Mouse (Mus musculus) neural tube, embryonic 13.5 days (tissue): ENCODE data around the gene Arhgap31. TPM values are rescaled to one million over a fixed set of nuclear protein-coding genes. Genes with fewer than 3 reads are reported as not detected.

Source experiments
- ATAC-seq: fragments of 200-750 bp; cut with Nextera tagmentation; 2 replicates; pipeline ENCODE4 v1.8.0; 2017; ENCODE audit warnings: low read depth, mild to moderate bottlenecking, moderate TSS enrichment, moderate library complexity
- H3K27ac ChIP-seq: fragments of 300-500 bp; sonication (generic); replicated peaks from 2 replicates; pipeline ENCODE4 v1.5.1; 2015; ENCODE audit warnings: moderate library complexity, mild to moderate bottlenecking, inconsistent platforms
- H3K27me3 ChIP-seq: fragments of 300-500 bp; sonication (generic); 2 replicates; pipeline ENCODE4 v1.6.1; 2015; ENCODE audit warnings: mild to moderate bottlenecking, inconsistent platforms
- H3K36me3 ChIP-seq: fragments of 300-500 bp; sonication (generic); 2 replicates; pipeline ENCODE4 v1.6.1; 2015; ENCODE audit warnings: mild to moderate bottlenecking, inconsistent platforms
- H3K4me1 ChIP-seq: fragments of 300-500 bp; sonication (generic); replicated peaks from 2 replicates; pipeline ENCODE4 v1.6.1; 2015; ENCODE audit warnings: inconsistent platforms
- H3K4me2 ChIP-seq: fragments of 300-500 bp; sonication (generic); 2 replicates; pipeline ENCODE4 v1.6.1; 2015; ENCODE audit warnings: inconsistent platforms, mild to moderate bottlenecking, moderate library complexity
- H3K4me3 ChIP-seq: fragments of 300-500 bp; sonication (generic); 2 replicates; pipeline ENCODE4 v1.5.1; 2015; ENCODE audit warnings: mild to moderate bottlenecking, inconsistent platforms
- H3K9ac ChIP-seq: fragments of 300-500 bp; sonication (generic); 2 replicates; pipeline ENCODE4 v1.6.1; 2015; ENCODE audit warnings: moderate library complexity, mild to moderate bottlenecking, inconsistent platforms
- H3K9me3 ChIP-seq: fragments of 300-500 bp; sonication (generic); 2 replicates; pipeline ENCODE4 v1.6.1; 2016; ENCODE audit warnings: inconsistent platforms
- WGBS: fragments of 180-500 bp; shearing (Covaris S2); methylation state at CpG from one replicate; pipeline ENCODE4 v1.1.7; 2015; 5-methylcytosine and 5-hydroxymethylcytosine counted together
- polyA plus RNA-seq: library from polyadenylated mRNA; unstranded; fragments of >200 nt; fragmentation: Nextera tagmentation; extraction: Ambion mirVana; gene quantifications from 2 replicates; pipeline ENCODE4 v1.2.1, GENCODE M21; 2015

Gene Arhgap31
- polyA plus RNA-seq, 1 experiment from 2014 or later, result 5.8 TPM

- H3K27me3 ChIP-seq, result no peaks in the 10 kb centered on the region
- H3K4me3 ChIP-seq, result no peak overlapping the region
- H3K36me3 ChIP-seq, result no peaks in the 10 kb centered on the region
- H3K4me2 ChIP-seq, result no peak overlapping the region
- WGBS, result 93% methylated on average over 6 of the region's 6 CpGs
- ATAC-seq, result no peak
- peaks cover 32% of the 10 kb centered on the region for H3K4me1 ChIP-seq
- H3K9ac ChIP-seq, result no peak overlapping the region
- H3K27ac ChIP-seq, result no peak overlapping the region
- H3K9me3 ChIP-seq, result no peaks in the 10 kb centered on the region
These were observed 35.9 kb downstream of the Arhgap31 start for GRCm38 (mm10) chr16:38677171-38677570.

- 93% methylated on average over 4 of the region's 4 CpGs for WGBS
- Histone ChIP-seq H3K4me1 (peaks cover 34% of the 10 kb centered on the region), H3K27me3 (no peaks in the 10 kb centered on the region), H3K9me3 (no peaks in the 10 kb centered on the region), H3K9ac (no peak overlapping the region), H3K4me2 (no peak overlapping the region), H3K36me3 (no peaks in the 10 kb centered on the region), H3K27ac (no peak overlapping the region), H3K4me3 (no peak overlapping the region)
- ATAC-seq, result no peak
These were observed 36.4 kb downstream of the Arhgap31 start for GRCm38 (mm10) chr16:38676647-38677046.

GRCm38 (mm10) chr16:38675600-38676335 lies 37.3 kb downstream of the Arhgap31 start:
- no peaks in the 10 kb centered on the region for H3K36me3 ChIP-seq
- H3K9me3 ChIP-seq, result no peaks in the 10 kb centered on the region
- no peak for ATAC-seq
- H3K9ac ChIP-seq, result no peak overlapping the region
- no peak overlapping the region for H3K4me3 ChIP-seq
- H3K4me1 ChIP-seq, result peaks cover 39% of the 10 kb centered on the region
- WGBS, result 78% methylated on average over 9 of the region's 9 CpGs
- no peak overlapping the region for H3K4me2 ChIP-seq
- no peak overlapping the region for H3K27ac ChIP-seq
- no peaks in the 10 kb centered on the region for H3K27me3 ChIP-seq

GRCm38 (mm10) chr16:38674891-38675290 lies 38.2 kb downstream of the Arhgap31 start:
- no peaks in the 10 kb centered on the region for H3K36me3 ChIP-seq
- no peak overlapping the region for H3K27ac ChIP-seq
- no peaks in the 10 kb centered on the region for H3K9me3 ChIP-seq
- WGBS, result 86% methylated on average over 11 of the region's 11 CpGs
- no peak for ATAC-seq
- no peak overlapping the region for H3K4me3 ChIP-seq
- no peak overlapping the region for H3K9ac ChIP-seq
- no peaks in the 10 kb centered on the region for H3K27me3 ChIP-seq
- H3K4me1 ChIP-seq, result peaks cover 43% of the 10 kb centered on the region
- no peak overlapping the region for H3K4me2 ChIP-seq

- peak; percentile 94 for ATAC-seq
- Histone ChIP-seq H3K9ac (no peak overlapping the region), H3K27me3 (no peaks in the 10 kb centered on the region), H3K4me2 (no peak overlapping the region), H3K27ac (peak overlapping the region; percentile 70), H3K36me3 (no peaks in the 10 kb centered on the region), H3K9me3 (no peaks in the 10 kb centered on the region), H3K4me1 (peaks cover 35% of the 10 kb centered on the region), H3K4me3 (no peak overlapping the region)
- 34% methylated on average over 15 of the region's 15 CpGs for WGBS
These were observed 39.6 kb downstream of the Arhgap31 start for GRCm38 (mm10) chr16:38673511-38673910.

- H3K27ac ChIP-seq, result peak overlapping the region; percentile 67; the same call in 1 of the 2 replicates
- no peak for ATAC-seq
- H3K4me2 ChIP-seq, result no peak overlapping the region
- 91% methylated on average over 7 of the region's 7 CpGs for WGBS
- no peak overlapping the region for H3K9ac ChIP-seq
- peaks cover 35% of the 10 kb centered on the region for H3K4me1 ChIP-seq
- no peak overlapping the region for H3K4me3 ChIP-seq
- H3K9me3 ChIP-seq, result no peaks in the 10 kb centered on the region
- H3K27me3 ChIP-seq, result no peaks in the 10 kb centered on the region
- H3K36me3 ChIP-seq, result no peaks in the 10 kb centered on the region
These were observed 40.1 kb downstream of the Arhgap31 start for GRCm38 (mm10) chr16:38672947-38673346.

- H3K4me2 ChIP-seq, result no peak overlapping the region
- no peak overlapping the region for H3K4me3 ChIP-seq
- no peaks in the 10 kb centered on the region for H3K36me3 ChIP-seq
- H3K9ac ChIP-seq, result no peak overlapping the region
- 69% methylated on average over 5 of the region's 5 CpGs for WGBS
- no peaks in the 10 kb centered on the region for H3K9me3 ChIP-seq
- no peak overlapping the region for H3K27ac ChIP-seq
- no peaks in the 10 kb centered on the region for H3K27me3 ChIP-seq
- H3K4me1 ChIP-seq, result peaks cover 35% of the 10 kb centered on the region
- no peak for ATAC-seq
These were observed 40.7 kb downstream of the Arhgap31 start for GRCm38 (mm10) chr16:38672370-38672769.

- no peak for ATAC-seq
- no peak overlapping the region for H3K9ac ChIP-seq
- no peak overlapping the region for H3K4me3 ChIP-seq
- peaks cover 35% of the 10 kb centered on the region for H3K4me1 ChIP-seq
- no peaks in the 10 kb centered on the region for H3K9me3 ChIP-seq
- H3K27me3 ChIP-seq, result no peaks in the 10 kb centered on the region
- 86% methylated on average over 12 of the region's 12 CpGs for WGBS
- no peaks in the 10 kb centered on the region for H3K36me3 ChIP-seq
- no peak overlapping the region for H3K4me2 ChIP-seq
- H3K27ac ChIP-seq, result 0 out of 2 replicates have a peak overlapping the region, but pooled peaks have one; percentile 38
These were observed 42.3 kb downstream of the Arhgap31 start for GRCm38 (mm10) chr16:38670621-38671390.

GRCm38 (mm10) chr16:38668871-38669675 lies 44.0 kb downstream of the Arhgap31 start:
- Histone ChIP-seq H3K36me3 (no peaks in the 10 kb centered on the region), H3K9ac (no peak overlapping the region), H3K4me1 (peaks cover 33% of the 10 kb centered on the region), H3K27me3 (no peaks in the 10 kb centered on the region), H3K4me2 (no peak overlapping the region), H3K4me3 (no peak overlapping the region), H3K9me3 (no peaks in the 10 kb centered on the region), H3K27ac (no peak overlapping the region)
- ATAC-seq, result no peak
- WGBS, result 85% methylated on average over 8 of the region's 8 CpGs

- H3K4me2 ChIP-seq, result no peak overlapping the region
- H3K36me3 ChIP-seq, result no peaks in the 10 kb centered on the region
- no peak for ATAC-seq
- H3K4me3 ChIP-seq, result no peak overlapping the region
- H3K9me3 ChIP-seq, result no peaks in the 10 kb centered on the region
- H3K27ac ChIP-seq, result no peak overlapping the region
- no peaks in the 10 kb centered on the region for H3K27me3 ChIP-seq
- H3K4me1 ChIP-seq, result peaks cover 11% of the 10 kb centered on the region
- WGBS, result 96% methylated on average over 4 of the region's 4 CpGs
- no peak overlapping the region for H3K9ac ChIP-seq
These were observed 46.6 kb downstream of the Arhgap31 start for GRCm38 (mm10) chr16:38666523-38666922.

- Histone ChIP-seq H3K4me3 (no peak overlapping the region), H3K9me3 (no peaks in the 10 kb centered on the region), H3K9ac (no peak overlapping the region), H3K4me2 (no peak overlapping the region), H3K27ac (no peak overlapping the region), H3K4me1 (peaks cover 10% of the 10 kb centered on the region), H3K27me3 (no peaks in the 10 kb centered on the region), H3K36me3 (no peaks in the 10 kb centered on the region)
- ATAC-seq, result no peak
- 93% methylated on average over 2 of the region's 2 CpGs for WGBS
These were observed 47.1 kb downstream of the Arhgap31 start for GRCm38 (mm10) chr16:38666016-38666415.

- no peak overlapping the region for H3K9ac ChIP-seq
- H3K4me3 ChIP-seq, result no peak overlapping the region
- no peak overlapping the region for H3K4me2 ChIP-seq
- no peak overlapping the region for H3K27ac ChIP-seq
- WGBS, result 84% methylated on average over 10 of the region's 10 CpGs
- H3K27me3 ChIP-seq, result no peaks in the 10 kb centered on the region
- H3K36me3 ChIP-seq, result no peaks in the 10 kb centered on the region
- no peak for ATAC-seq
- H3K4me1 ChIP-seq, result no peaks in the 10 kb centered on the region
- no peaks in the 10 kb centered on the region for H3K9me3 ChIP-seq
These were observed 50.5 kb downstream of the Arhgap31 start for GRCm38 (mm10) chr16:38662575-38662974.
